Mouse (Mus musculus) retina, postnatal 7 days (tissue): ENCODE measurements around the gene Hinfp.
A peak's percentile ranks its signal among the peaks of the same experiment; 100 is the strongest.
"Not testable (repeated sequence)": the region's sequence is repeated elsewhere in the genome, so short reads cannot be mapped to it uniquely, and the experiment has no call there.

Source experiments
- DNase-seq: peaks from one replicate; pipeline ENCODE4 v3.0.0-alpha.2; 2012; ENCODE audit warnings: low read depth, low spot score

Gene Hinfp

DNA sequence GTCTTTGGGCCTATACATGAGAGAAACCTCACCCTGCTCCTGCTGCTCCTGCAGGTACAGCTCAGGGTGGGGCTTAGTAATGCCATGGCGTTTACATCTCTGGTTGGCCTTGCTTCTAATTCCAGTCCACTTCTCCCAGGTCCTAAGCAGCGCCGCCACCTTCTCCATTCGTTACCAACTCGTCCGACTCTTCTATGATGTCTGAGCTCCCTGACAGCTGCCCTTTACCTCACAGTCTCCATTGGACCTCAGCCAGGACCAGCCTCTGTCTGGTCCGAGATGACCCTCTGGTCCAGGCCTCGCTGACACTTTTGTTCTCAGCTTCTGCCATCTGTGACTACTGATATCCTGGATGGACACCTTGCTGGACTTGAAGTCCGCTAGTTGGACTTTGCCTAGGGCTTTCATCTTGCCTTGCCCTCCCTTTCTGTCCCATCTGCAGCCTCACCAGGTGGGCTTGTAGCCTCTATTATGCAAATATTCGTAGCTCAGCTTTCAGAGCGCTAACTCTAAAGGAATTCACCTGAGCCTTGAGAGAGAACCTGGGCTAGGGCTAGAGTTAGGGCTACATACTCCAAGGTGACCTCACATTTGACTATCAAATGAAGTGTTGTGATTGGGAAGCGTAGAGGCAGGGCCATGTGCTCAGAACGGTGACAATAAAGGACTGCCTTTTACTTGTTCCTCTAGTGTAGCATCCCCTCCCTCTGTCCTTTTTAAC is 27.6 kb upstream of the Hinfp start:
- DNase-seq, result no peak

DNA sequence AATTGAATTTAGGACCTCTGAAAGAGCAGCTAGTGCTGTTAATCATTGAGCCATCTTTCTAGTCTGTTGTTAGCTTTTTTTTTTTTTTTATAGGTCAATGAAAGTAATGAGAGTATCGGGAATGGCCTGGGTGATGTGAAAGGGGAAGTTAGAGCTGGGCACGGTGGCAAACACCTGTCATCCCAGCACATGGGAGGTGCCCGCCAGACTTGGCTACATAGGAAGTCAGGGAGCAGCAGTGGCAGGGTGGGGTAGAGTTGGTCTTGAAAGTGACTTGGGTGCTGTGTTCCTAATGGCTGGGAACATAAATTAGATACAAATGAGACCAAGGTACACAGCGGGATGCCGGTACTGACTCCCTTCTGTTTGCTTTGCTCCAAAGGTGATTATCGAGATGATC is 25.3 kb upstream of the Hinfp start:
- no peak for DNase-seq

DNA sequence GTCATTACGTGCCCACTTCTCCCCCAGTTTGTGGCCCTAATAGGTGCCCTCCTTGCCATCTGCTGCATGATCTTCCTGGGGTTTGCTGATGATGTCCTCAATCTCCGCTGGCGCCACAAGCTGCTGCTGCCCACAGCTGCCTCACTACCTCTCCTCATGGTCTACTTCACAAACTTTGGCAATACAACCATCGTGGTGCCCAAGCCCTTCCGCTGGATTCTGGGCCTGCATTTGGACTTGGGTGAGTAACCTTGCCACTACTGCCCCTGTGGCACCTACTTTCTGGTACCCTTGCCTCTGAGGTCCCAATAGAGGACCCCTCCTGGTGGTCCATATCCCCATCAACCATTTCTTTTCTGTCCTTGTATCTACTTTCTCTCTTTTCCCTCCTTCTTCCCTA is 22.5 kb upstream of the Hinfp start:
- no peak for DNase-seq

DNA sequence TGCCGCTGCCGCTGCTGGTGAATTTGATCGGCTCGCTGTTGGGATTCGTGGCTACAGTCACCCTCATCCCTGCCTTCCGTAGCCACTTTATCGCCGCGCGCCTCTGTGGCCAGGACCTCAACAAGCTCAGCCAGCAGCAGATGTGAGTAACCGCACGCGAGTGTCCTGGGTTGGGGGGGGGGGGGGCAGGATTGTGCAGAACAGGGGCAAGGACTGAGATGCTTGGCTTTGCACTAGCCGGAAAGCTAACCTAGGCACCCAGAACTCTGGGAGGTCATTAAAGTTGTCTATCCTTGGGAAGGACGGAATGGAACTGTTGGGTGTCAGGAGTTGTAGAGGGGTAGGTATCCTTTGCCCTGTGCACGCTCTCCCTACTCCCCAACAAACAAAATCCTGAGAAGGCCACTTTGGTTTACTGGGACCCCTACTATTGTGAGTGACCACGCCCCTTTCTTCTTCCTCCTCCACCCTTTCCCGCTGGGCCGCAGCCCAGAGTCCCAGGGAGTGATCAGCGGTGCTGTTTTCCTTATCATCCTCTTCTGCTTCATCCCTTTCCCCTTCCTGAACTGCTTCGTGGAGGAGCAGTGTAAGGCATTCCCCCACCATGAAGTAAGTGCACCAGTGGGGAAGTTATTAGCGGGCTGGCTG is 21.7 kb upstream of the Hinfp start:
- DNase-seq, result no peak

DNA sequence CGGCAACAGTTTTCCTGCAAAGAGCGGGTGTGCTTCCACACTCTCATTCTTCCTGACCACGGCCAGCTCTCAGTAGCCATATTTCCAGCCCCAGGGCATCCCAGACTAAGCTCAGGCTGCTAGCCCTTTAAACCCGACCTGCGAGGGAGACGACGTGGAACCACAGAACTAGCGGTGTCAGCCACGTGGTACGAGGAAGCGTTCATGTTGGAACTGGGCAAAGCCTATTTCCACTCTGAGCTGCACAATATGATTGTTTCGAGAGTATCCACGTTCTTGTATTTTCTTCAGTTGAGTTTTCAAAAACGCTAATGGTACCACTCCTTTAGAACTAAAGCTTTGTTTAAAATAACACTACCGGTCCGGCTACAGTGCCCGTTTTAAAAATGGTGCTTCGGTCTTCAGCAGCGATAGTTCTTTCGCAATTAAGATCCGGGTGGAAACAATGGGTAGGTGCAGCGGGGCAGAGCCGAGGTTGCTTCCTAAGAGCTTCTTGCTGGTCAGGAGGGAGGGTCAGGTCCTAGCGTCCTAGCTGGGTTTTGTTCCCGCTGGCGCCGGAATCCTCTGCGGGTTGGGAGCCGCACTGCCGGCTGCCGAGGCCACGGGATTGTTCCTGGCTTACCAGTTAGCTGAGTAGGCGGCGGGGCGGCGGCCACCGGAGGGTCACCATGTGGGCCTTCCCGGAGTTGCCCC is 21.0 kb upstream of the Hinfp start:
- peak; percentile 75 for DNase-seq

DNA sequence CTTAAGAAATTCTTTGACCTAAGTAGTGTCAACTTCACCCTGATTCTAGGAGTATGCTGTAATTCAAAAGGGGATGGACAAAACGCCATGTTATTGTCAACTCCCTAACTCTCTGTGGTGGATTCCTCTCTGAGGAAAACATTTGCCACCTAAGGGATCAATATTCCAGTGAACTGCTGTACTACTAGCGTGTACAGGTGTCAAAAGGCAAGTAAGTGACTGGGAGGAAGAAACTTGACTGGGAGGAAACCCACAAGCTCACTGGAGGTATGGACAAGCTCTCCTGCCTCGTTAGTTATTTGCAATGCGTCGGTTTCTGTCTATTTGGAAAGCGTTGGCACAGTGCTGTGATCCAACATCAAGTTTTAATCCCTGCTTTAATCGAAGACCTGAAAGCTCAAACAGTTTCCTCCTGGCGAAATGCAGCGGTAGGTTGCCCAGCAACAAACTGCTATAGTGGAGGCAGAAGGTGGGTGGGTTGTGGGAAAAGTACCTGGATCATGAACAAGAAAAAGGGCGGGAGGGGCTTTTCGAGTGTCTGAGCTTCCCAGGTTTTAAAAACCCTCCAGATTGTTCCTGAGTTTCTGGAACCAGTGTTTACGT is 20.4 kb upstream of the Hinfp start, which contains the start of gene Dpagt1:
TSS of gene Dpagt1 (plus strand) at position 252 of the 603 bp plus-strand sequence.
- DNase-seq, result no peak

DNA sequence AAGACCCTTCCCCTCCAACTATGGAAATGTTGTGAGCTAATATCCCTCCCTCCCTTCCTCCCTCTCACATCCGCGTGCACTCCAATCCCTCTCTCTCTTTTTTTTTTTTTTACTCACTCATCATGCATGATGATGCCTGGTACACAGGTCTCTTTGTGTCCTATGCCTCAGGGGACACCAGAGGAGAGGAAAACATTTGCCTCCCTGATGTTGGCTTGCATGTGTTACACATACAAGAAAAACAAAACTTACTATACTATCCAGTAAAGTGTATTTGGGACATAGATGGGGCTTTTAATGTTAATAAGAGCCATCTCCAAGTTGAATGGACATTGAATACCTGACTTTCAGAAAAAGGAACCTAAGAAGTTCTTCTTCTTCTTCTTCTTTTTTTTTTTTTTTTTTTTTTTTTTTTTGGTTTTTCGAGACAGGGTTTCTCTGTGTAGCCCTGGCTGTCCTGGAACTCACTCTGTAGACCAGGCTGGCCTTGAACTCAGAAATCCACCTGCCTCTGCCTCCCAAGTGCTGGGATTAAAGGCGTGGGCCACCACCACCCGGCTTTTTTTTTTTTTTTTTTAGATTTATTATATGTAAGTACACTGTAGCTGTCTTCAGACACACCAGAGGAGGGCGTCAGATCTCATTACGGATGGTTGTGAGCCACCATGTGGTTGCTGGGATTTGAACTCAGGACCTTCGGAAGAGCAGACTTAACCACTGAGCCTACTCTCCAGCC is 19.7 kb upstream of the Hinfp start:
- not testable (repeated sequence) for DNase-seq

DNA sequence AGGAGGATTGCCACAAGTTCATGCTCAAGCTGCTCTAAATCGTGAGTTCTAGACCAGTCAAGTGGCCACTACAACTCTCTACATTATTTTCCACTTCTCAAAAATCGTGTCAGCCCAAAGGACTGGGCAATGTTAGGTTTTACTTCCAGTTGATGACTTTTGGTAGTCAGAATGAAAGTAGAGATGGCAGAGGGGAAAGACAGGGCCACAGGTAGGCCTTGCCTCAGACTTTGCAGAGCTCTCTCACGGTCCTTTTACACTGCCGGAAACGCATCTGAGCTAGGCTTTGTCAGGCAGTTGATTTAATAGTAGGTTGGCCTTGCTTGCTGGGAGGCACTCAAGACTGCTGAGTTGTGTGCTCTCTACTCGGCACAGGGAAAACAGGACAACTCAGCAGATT is 18.7 kb upstream of the Hinfp start:
- no peak for DNase-seq

DNA sequence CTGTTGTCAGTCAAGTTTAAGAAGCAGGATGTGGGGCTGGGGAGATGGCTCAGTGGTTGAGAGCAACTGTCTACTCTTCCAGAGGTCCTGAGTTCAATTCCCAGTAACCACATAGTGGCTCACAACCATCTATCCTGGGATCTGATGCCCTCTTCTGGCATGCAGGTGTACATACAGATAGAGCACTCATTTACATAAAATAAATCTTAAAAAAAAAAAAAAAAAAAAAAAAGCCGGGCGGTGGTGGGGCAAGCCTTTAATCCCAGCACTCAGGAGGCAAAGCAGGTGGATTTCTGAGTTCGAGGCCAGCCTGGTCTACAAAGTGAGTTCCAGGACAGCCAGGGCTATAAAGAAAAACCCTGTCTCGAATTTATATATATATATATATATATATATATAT is 18.2 kb upstream of the Hinfp start:
- not testable (repeated sequence) for DNase-seq

DNA sequence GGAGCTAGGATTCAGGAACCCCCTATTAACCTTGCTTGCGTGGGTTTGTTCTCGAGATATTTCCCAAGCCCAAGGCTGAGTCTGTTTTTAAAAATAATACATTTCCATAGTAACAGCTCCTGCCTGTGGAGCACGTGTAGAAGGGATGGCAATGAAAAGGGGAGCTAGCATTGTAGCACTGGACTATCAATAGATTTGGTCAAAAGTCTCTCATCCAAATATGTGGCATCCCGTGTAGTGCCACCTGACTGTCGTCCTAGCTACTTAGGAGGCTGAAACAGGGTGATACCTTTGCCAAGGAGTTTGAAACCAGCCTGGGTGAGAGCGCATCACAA is 15.3 kb upstream of the Hinfp start:
- DNase-seq, result no peak

DNA sequence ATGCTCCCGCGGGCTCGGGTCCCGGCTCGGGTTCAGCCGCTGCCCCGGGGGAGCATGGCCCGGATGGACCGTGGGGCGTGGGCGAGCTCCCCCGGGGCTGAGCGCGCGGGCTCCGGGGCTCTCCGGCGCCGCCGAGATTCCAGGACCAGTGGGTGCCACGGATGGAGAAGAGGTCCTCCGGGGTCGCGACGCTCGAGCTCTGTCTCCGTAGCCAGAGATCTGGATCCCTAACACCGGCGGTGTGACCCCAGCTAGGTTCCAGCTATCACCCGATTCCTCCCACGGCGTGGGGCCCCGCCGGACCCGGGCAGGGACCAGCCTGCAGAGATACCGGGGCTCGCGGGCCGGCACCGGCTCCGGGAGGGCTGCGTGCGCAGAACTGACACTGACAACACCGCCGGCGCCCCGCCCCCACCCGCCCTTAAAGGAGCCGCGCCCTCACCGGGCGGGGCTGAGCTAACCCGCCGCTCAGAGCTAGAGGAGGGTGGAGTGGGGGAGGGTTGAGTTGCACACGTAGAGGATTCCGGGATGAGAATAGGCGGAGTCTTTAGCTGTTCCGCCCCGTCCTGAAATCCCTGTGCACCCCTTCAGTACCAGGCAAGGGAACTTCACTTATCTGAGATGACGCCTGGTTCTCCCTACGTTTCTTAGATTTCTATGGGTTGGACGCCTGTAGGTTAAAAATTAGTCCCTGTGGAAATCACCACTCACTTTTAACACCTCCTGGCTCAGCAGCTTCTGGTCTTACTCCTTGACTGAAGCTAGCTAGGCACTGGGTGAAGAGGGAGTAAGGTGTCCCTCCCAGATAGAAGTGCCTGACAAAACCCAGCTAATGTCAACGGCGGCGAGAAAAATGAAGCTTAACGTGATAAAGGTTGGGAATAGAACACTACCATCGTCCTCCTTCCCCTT is 14.7 kb upstream of the Hinfp start, which contains the start of gene C2cd2l:
TSS of gene C2cd2l (minus strand) at position 399 of the 912 bp plus-strand sequence.
- peak; percentile 88 for DNase-seq

DNA sequence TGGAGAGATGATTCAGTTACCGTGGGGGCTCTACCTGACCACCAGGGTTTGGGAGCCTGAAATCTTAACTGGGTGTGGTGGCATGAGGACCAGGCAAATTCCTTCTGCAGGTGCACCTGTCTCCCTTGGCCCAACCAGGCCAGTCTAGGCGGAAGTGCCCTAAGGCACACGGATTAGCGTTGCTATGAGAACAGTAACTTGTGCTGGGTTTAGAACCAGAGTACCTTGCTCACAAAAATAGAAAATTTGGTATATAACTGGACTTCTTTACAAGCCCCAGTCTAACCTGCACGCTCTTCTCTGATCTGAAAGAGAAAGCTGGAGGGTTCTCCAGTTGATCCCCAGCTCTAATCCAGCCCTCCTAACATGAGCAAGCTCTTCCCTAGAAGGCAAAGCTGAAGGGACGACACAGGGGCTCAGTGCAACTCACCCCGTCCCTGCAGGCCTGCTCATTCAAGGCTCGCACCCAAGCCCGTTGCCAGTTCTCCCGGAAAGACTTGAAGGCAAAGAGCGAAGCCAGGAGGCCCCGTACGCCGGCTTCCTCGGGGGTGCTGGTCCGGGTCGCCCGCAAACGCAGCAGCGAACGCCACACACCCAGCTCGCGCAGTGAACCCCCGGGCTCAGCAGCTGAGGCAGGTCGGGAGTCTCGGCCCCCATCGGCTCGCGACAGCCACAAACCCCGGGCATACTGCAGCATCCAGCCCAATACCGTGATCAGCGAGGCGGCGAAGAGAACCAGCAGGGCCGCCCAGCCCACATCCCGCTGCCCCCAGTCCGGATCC is 13.8 kb upstream of the Hinfp start:
- no peak for DNase-seq

DNA sequence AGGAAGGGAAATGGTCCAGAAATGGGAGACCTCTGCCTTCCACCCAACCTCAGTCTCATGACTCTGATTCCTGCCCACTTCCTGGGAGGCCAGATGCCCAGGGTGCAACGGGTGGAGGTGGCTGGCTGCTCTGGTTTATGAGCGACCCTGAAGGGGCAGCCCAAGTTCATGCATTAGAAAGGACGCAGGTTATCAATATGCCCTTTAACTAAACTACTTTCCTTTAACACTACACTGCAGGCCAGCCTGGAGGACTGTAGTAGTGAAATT is 13.3 kb upstream of the Hinfp start:
- no peak for DNase-seq

DNA sequence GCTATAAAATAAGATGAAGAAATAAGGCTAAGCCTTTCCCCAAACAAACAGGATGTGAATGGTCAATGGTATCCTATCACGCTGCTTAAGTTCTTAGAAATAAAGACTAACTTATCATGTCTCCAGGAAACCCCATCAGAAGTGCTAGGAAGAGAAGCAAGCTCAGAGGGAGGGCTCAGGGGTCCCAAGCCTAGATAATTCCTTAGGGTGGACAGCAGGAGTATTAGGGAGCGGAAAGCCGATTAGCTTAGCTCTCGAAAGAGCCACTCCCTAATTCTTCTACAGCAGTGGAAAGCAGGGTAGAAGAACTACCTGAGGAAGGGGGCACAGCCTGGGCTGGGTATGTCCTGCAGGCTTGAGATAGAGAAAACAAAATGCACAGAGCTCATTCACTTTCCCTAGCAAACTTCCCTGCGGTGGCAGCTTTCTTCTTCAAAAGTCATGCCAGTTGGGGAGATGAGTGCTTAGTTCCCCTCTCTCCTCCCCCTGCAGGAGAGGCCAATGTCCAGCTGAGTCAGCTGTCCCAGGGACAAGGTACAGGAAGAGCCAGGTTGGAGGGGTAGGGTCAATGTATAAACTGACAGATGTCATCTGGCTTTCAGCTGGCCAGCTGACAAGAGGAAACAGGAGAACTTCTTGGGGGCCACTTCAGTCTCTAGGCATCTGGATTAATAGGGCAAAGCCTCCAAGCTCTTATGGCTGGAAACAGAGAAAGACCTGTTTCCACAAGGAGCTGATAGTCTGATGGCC is 12.8 kb upstream of the Hinfp start:
- DNase-seq, result peak; percentile 65

DNA sequence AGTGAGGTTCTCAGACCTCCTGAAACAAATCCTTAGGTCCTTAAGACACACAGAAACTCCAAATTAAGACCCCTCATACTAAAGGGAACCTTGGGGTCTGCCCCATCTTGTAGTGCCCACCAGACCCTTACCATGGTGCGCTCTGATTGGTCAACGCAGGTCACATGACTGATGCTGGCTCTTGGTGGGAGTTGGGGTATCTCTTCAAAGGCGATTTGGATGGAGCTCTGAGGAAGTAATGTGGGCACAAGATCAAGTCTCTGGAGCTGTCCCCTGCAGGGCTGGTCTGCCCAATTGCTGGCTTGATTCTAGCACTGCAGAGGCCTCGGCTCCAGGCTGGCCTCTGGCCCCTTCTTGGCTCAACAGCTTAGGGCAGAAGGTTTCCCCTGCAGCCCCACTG is 12.0 kb upstream of the Hinfp start:
- DNase-seq, result no peak

DNA sequence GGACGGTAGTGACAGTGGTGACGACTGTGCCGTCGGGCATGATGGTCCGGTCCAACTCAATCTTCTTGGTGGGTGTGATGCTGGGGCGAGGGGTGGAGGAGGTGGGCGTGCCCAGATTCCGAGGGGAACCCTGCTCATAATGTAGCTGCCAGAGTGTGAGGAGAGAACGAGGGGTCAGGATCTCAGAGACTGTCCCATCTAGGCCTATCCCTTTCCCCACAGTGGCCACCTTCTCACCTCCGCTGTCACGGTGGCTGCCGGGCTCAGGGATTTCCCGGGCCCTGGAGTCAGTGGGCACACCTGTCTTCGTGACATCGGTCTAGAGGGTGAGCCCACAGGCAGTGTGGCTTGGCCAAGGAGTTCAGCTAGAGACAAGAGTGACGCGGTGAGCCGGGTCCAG is 9.4 kb upstream of the Hinfp start:
- no peak for DNase-seq

DNA sequence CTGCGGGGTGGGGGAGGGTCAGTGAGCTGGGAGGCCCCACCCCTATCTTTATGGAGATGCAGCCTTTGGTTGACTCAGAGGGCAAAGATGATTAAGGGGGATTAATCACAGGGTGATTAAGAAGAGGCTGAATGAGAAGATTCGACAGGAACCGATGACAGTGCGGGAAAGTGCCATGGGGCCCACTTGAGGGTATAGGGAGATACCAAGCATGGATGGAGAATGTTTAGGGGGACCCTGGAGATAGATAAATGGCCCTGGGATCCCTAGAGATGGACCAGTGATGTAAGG is 8.7 kb upstream of the Hinfp start:
- peak; percentile 74 for DNase-seq

DNA sequence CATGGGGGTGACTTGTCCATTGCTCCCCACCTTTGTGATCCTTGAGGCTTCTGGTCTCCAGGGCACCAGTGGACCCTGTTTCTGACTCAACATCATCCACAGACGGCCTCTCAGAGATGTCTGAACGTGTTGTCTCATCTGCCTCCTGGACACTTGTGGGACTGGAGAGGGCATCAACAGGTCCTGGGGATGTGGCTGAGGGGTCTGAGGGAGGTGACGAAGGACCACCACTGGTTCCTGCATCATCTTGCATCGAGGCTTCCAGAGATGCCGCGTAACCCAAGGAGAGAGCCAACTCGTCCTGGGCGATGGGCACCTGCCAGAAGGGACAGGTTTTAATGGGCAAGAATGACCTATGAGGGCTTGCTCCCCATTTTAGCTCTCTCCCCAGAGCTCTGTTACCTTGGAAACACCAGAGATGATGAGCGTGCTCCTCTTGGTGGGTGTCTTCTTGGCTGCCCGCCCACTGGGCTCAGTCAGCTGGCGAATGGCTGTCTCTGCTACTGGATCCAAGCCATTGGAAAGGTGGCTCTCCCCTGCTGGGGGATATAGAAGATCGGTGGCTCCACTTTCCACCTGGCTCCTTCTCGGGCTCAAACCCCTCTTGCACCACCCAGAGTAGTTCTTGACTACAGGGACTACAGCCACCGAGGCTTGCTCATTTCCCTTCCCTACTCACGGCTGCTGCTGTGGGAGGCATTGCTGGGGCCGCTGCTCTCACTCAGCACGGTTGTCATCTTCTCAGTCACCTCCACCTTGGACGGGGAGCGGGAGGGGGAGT is 8.2 kb upstream of the Hinfp start:
- no peak for DNase-seq
